Mouse (Mus musculus): ENCODE data around the gene Olfr895. TPM values are rescaled to one million over a fixed set of nuclear protein-coding genes. Genes with fewer than 3 reads are reported as not detected.

Gene Olfr895
- total RNA-seq (2023), result not detected

DNA sequence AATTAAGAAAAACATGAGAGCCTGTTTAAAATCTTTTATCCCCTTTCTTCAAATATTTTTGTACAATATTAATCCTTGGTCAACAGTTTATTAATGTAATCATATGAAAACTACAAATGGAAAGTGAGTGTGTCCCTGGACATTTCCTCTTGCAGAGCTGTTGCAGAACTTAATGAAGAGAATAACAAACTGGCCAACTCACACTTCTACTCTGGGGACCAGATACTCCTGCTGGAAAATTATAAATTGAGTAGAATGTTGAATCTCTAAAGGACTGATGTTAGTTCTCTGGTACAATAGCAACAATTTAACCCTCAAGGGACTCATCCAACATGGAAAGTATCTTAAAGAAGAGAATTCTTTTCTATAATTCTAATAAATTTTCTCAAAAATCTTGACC is at the start of gene Olfr895:
Gene Olfr895 (plus strand): TSS at position 301 of the 400 bp plus-strand sequence.

DNA sequence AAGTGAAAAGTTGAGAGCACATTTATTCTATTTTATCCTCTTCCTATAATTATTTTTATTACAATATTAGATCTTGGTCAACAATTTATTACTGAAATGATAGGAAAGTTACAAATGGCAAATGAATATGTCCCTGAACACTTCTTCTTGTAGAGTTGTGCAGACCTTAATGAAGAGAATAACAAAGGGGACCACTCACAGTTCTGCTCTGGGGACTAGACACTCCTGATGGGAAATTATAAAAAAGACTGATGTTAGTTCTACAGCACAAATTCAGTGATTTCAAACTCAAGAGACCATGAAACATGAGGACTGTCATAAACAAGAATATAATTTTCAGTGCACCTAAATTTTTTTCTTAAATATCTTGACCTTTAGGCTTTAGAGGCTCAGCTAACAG is 15.2 kb upstream of the Olfr895 start, which contains the start of gene Olfr143:
Gene Olfr143 (plus strand): TSS at position 301 of the 400 bp plus-strand sequence.

DNA sequence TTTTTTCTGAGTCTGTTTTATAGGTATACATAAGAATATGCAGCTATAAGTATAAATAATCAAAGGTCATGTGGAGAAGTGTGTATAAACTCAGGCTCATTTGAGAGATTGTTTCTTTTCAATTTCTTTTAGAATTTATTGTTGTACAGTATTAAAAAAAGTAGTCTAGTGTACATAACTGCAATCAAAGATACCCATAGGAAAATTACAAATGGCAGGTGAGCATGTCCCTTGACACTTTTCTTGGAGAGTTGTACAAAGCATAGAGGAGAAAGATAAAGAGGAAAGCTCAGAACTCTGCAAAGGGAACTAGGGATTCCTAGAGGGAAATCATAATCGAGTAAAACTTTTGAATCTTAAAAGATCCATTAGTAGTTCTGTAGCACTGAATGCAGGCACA is 23.2 kb downstream of the Olfr895 start, which contains the start of gene Olfr896-ps1:
Gene Olfr896-ps1 (plus strand): TSS at position 301 of the 400 bp plus-strand sequence.

Other genes starting within 250 kb of the Olfr895 start
- not detected for gene Olfr883, start 242.0 kb upstream of the Olfr895 start, total RNA-seq (2023)
- not detected for gene Olfr884, start 221.3 kb upstream of the Olfr895 start, total RNA-seq (2023)
- gene Olfr885, start 206.5 kb upstream of the Olfr895 start, total RNA-seq (2023), result not detected
- not detected for gene Olfr887, start 183.8 kb upstream of the Olfr895 start, total RNA-seq (2023)
- not detected for gene Olfr888, start 159.7 kb upstream of the Olfr895 start, total RNA-seq (2023)
- not detected for gene Olfr889, start 152.7 kb upstream of the Olfr895 start, total RNA-seq (2023)
- not detected for gene Olfr890, start 125.3 kb upstream of the Olfr895 start, total RNA-seq (2023)
- not detected for gene Olfr891, start 87.0 kb upstream of the Olfr895 start, total RNA-seq (2023)
- not detected for gene Olfr893, start 59.5 kb upstream of the Olfr895 start, total RNA-seq (2023)
- gene Olfr894, start 49.8 kb upstream of the Olfr895 start, total RNA-seq (2023), result not detected
- gene Olfr143, start 15.1 kb upstream of the Olfr895 start, total RNA-seq (2023), result not detected
- gene Olfr896-ps1, start 23.3 kb downstream of the Olfr895 start, total RNA-seq (2023), result not detected
- not detected for gene Olfr25, start 61.2 kb downstream of the Olfr895 start, total RNA-seq (2023)
- not detected for gene Olfr898, start 80.6 kb downstream of the Olfr895 start, total RNA-seq (2023)
- not detected for gene Olfr250, start 99.0 kb downstream of the Olfr895 start, total RNA-seq (2023)
- not detected for gene Olfr251, start 109.2 kb downstream of the Olfr895 start, total RNA-seq (2023)
- not detected for gene Olfr147, start 133.8 kb downstream of the Olfr895 start, total RNA-seq (2023)
- gene Olfr901, start 161.6 kb downstream of the Olfr895 start, total RNA-seq (2023), result not detected
- not detected for gene Olfr902, start 179.8 kb downstream of the Olfr895 start, total RNA-seq (2023)
- not detected for gene Olfr904, start 195.3 kb downstream of the Olfr895 start, total RNA-seq (2023)
- gene Olfr905, start 203.3 kb downstream of the Olfr895 start, total RNA-seq (2023), result 0.12 TPM
- not detected for gene Olfr906, start 219.2 kb downstream of the Olfr895 start, total RNA-seq (2023)
- gene Olfr907, start 227.9 kb downstream of the Olfr895 start, total RNA-seq (2023), result not detected

Measured in CD4-positive naive resting alpha-beta T cell, adult 57 days (primary cell).